Mouse (Mus musculus): ENCODE data around the gene Gm21560. TPM values are rescaled to one million over a fixed set of nuclear protein-coding genes. Genes with fewer than 3 reads are reported as not detected.
"Not testable (repeated sequence)": the region's sequence is repeated elsewhere in the genome, so short reads cannot be mapped to it uniquely, and the experiment has no call there.

The Gm21560 gene
- not detected in 2 replicates for polyA plus RNA-seq (2012; rRNA removed)

GRCm38 (mm10) chr14:6219192-6219591 is at the start of gene Gm21560:
Gm21560 (minus strand) TSS chr14:6219292.
- WGBS, result 61% methylated on average over 2 of the region's 2 CpGs

GRCm38 (mm10) chr14:6163538-6163937 is 55.6 kb downstream of the Gm21560 start:
- 69% methylated on average over 6 of the region's 9 CpGs for WGBS
- not testable (repeated sequence) for DNase-seq (ENCODE audit: low read depth, low spot score)

More at GRCm38 (mm10) chr14:6219192-6219591, at the start of gene Gm21560:
- not testable (repeated sequence) for DNase-seq (ENCODE audit: low read depth, low spot score)

GRCm38 (mm10) chr14:6161085-6161484 is 58.0 kb downstream of the Gm21560 start:
- 88% methylated on average over 1 of the region's 1 CpGs for WGBS
- DNase-seq (ENCODE audit: low read depth, low spot score), result not testable (repeated sequence)

Other genes with a start within 250 kb of the Gm21560 start
- not detected in 2 replicates for gene Gm3453, start 240.2 kb downstream of the Gm21560 start, polyA plus RNA-seq (2012; rRNA removed)
- not detected in 2 replicates for gene Gm6337, start 161.0 kb downstream of the Gm21560 start, polyA plus RNA-seq (2012; rRNA removed)
- not detected in 2 replicates for gene Gm8206, start 125.3 kb downstream of the Gm21560 start, polyA plus RNA-seq (2012; rRNA removed)
- gene Gm3468, start 110.6 kb downstream of the Gm21560 start, polyA plus RNA-seq (2012; rRNA removed), result 0.08 and 0.26 TPM in 2 replicates
- not detected in 2 replicates for gene Gm3476, start 93.5 kb downstream of the Gm21560 start, polyA plus RNA-seq (2012; rRNA removed)
- 1.4 TPM in 1 of 2 replicates, not detected in the other for gene Gm3411, start 68.0 kb upstream of the Gm21560 start, polyA plus RNA-seq (2012; rRNA removed)
- not detected in 2 replicates for gene Gm21103, start 85.6 kb upstream of the Gm21560 start, polyA plus RNA-seq (2012; rRNA removed)
- gene Gm3618, start 124.4 kb upstream of the Gm21560 start, polyA plus RNA-seq (2012; rRNA removed), result not detected in 2 replicates
- not detected in 2 replicates for gene Gm16440, start 171.0 kb upstream of the Gm21560 start, polyA plus RNA-seq (2012; rRNA removed)
- gene Gm3591, start 193.2 kb upstream of the Gm21560 start, polyA plus RNA-seq (2012; rRNA removed), result not detected in 2 replicates
- gene Gm3594, start 225.3 kb upstream of the Gm21560 start, polyA plus RNA-seq (2012; rRNA removed), result not detected in 2 replicates